Mouse (Mus musculus): ENCODE data around the gene Fbxo4. TPM values are rescaled to one million over a fixed set of nuclear protein-coding genes. Genes with fewer than 3 reads are reported as not detected.

Fbxo4 gene
- 10 to 100 TPM; 22.9 to 24.7 TPM for polyA plus RNA-seq (2017; shearing (Covaris generic))

DNA sequence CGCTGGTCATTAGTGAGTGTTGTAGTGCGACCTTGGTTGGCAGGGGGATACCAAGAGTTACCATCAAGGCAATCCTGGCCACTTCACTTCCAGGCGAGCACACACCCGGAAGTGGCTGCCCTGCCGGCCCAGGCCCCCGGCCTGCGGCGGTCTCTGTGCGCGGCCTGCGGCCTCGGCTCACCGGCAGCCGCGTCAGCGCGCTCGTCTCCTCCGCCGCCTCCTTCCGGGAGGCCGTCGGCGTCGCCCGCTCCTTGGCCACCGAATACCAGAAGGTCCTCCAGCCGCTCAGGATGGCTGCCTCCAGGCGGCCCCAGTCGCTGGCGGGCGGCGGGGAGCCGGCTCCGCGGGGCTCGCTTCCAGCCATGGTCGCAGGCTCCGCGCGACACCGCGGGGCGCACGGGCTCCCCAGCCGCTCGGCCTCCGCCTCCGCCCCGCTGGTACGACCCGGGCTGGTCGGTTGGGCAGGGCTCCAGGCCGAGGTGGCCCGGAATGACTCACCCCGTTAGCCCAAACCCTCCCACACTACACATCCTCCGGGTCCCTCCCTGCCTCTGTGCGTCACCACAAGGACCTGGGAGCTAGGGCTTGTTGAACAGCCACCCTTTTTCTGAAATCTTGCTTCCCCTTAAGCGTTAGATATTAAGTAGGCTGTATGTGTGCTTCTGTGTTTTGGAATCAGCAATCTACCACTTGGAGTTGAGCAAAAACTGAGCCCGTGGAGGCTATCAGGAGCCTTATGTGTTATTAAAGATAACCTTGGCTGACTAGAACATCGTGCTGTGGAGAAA is at the start of gene Fbxo4:
Gene Fbxo4, minus strand, starts transcription at position 513 of the 788 bp plus-strand sequence.

DNA sequence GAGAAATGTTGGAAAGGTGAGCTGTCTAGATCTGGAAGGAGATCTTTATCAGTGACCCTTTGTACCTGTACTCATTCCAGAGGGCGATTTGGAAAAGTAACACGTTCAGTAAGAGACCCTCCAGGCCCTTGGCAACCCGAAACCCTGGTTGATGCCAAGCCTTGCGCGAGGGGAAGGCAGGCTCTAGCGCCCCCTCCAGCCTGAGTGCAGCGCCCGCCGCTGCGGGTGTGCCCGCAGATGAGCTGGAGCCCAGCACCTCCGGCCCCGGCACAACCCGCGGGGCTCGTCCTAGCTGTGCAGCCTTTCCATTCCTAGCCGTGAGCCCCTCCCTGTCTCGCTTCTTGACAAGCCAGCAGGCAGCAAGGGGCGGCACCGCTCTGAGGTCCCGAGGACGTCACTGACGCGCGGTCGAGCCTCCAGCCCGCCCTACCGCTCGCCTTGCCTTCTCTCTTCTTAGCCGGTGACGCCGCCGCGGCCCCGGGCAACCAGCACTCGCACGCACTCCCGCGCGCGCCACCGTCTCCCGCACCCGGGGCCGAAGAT is 46.9 kb upstream of the Fbxo4 start, which contains the start of gene Oxct1:
Gene Oxct1, plus strand, starts transcription at position 153 of the 543 bp plus-strand sequence.

DNA sequence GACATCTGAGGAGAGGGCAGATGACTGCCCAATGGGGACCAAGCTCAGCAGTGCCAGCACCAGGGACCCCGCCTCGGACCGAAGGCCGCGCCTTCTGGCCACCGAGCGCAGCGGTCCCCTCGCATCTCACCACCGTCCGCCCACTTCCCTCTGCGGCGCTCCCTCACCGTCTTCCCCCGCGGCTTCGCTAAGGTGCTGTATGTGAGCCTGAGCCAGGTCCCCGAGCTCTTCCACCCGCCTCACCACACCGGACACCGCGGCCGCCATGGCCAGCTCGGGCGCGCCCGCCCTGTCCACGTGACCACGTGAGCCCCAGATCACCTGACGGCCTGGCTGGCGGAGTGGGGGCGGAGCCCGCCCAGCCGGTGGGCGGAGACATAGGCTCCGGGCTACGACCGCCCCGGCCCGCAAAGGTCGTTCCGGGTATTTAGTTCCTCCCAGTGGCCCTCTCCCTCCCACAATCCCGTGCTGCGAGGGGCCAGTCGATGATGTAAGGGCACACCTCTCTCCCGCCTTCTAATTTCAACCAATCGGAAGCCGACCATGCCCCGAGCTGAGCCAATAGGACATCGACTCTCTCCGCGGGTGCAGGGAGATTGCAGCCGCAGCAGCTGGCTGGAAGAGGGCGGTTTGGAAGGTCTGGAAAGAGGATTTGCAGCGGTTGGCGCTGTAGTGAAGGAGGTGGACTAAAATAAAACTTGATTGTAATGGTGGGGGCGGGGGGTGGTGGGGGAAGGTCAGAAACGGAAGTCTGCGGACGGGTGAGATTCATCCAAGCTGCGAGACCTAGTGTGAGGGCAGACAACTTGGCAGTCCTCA is 16.3 kb upstream of the Fbxo4 start, which contains the start of gene AW549877:
Gene AW549877, minus strand, starts transcription at position 297 of the 819 bp plus-strand sequence.

Other genes with a start within 250 kb of the Fbxo4 start
- gene AW549877, start 16.2 kb upstream of the Fbxo4 start, polyA plus RNA-seq (2017; shearing (Covaris generic)): 10 to 100 TPM; 25.8 to 38.4 TPM
- 10 to 100 TPM; 68.1 to 79.5 TPM for gene Oxct1, start 46.8 kb upstream of the Fbxo4 start, polyA plus RNA-seq (2017; shearing (Covaris generic))